Mouse (Mus musculus): ENCODE results near the gene Kat2b.
"Not testable (repeated sequence)": the region's sequence is repeated elsewhere in the genome, so short reads cannot be mapped to it uniquely, and the experiment has no call there.

The Kat2b gene

DNA sequence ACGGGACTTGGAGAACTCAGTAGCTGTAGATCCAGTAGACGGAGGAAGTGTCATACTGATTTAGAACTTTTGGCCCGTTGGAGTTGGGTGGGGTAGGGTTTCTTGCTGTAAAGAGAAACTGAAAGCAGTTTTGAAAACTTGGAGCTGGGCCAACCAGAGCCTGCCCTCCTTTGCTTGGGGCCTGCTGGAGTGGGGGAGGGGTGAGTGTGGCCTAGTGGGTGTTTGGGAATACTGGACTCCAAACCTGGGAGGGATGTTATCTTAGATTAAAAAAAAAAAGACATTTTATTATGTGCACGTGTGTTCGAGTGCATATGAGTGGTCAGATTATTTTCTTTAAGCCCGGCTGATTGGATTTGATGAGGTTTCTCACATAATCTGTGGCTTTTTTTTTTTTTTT lies 3.2 kb downstream of the Kat2b start:
- DNase-seq (ENCODE audit: low spot score) = peak; percentile 68

- no peak for DNase-seq (ENCODE audit: low spot score)
These were observed 3.8 kb downstream of the Kat2b start for GRCm38 (mm10) chr17:53570361-53570875.

GRCm38 (mm10) chr17:53570932-53571331 lies 4.3 kb downstream of the Kat2b start:
- DNase-seq (ENCODE audit: low spot score) = not testable (repeated sequence)

DNA sequence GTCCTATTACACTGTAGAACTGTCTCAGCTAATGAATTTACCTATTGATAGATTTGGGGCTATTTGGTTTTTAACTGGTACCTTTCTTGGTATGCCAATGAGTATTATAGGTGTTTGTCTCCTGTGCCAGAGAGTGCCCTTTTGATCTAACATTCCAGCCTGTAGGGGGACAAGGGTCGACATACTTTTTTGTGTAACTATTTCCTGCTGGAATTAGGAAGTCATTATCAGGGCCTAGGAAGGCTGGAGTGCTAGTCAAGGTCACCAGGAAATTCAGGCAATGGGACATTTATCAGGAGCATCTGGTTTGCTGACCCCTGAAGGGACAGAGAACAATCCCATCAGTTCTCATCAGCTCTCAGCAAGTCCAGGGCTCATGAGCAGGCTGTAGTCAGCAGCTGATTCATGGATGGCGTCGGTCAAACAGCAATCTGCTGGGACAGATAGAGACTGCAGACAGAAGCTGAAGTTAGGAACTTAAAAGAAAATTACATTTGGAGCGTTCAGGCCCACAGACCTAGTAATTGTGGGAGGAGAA lies 6.4 kb downstream of the Kat2b start:
- no peak for DNase-seq (ENCODE audit: low spot score)

GRCm38 (mm10) chr17:53577151-53577550 lies 10.5 kb downstream of the Kat2b start:
- DNase-seq (ENCODE audit: low spot score) = no peak

DNA sequence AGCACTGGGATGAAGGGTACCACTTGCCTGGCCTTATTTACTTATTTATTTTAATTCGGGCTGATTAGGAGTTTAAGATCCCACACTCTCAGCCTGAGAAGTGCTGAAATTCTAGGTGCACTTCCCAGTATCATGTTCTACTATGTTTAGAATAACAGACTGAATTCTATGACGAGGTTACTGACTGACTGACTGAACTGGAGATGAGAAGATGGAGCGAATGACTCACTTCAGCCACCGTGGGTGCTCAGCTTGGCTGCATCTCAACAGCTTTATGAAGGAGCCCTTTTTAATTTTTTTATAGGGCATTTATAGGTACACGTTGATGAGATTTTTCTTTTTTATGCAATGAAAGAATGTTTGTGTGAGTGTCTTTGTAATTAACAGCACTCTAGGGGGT lies 11.1 kb downstream of the Kat2b start:
- DNase-seq (ENCODE audit: low spot score) = no peak

DNA sequence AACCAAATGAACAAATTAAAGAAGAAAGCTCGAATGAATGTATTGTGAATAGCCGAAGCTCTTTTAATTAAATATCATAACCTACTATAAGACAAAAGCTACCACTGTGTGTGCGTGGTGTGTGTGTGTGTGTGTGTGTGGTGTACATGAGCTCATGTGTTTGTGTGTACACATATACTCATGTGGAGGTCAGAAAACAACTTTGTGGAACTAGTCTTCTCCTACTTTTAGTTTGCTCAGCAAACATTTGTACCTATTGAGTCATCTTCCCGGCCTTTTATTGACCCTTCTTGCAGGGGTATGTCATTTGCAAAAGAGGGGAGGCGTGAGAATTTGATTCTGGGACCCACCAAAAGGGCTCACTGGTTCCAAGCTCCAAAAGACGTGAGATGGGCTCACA lies 11.6 kb downstream of the Kat2b start:
- DNase-seq (ENCODE audit: low spot score) = no peak

DNA sequence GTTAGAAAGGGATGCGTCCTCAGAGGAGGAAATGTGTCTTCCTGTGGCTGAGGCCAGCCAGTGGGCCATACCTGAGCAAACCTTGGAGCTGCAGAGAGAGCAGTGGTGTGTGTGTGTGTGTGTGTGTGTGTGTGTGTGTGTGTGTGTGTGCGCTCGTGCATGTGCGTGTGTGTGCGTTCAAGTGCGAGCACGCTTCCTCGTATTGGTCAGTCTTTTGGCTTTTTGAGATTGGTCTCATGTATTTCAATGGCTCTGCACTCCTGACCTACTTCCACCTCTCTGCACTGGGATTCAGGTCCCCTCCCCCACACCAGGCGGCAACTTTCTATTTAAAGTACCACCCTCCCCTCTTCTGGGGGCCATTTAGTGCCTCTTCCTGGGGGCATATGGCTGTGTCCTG lies 12.1 kb downstream of the Kat2b start:
- DNase-seq (ENCODE audit: low spot score) = no peak

DNA sequence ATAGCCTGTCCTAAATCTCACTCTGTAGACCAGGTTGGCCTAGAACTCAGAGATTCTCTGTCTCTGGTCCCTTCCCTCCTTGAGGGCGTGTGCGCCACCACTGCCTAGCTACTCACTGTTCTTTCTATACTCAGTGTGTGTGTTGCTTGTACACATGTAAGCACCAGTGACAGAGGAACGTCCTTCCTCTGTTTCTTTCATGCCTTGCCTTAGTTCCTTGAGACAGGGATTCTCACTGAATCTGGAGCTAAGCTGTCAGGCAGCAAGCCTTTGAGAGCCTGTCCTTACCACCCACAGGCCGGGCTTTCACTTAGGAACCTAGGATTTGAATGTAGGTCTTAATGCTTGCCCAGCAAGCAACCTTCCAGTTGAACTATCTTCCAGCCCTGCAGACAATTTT lies 13.0 kb downstream of the Kat2b start:
- DNase-seq (ENCODE audit: low spot score) = no peak

- no peak for DNase-seq (ENCODE audit: low spot score)
These were observed 13.6 kb downstream of the Kat2b start for GRCm38 (mm10) chr17:53580237-53580636.

GRCm38 (mm10) chr17:53582026-53582585 lies 15.4 kb downstream of the Kat2b start:
- no peak for DNase-seq (ENCODE audit: low spot score)

GRCm38 (mm10) chr17:53582805-53583204 lies 16.1 kb downstream of the Kat2b start:
- no peak for DNase-seq (ENCODE audit: low spot score)

GRCm38 (mm10) chr17:53583846-53584579 lies 17.4 kb downstream of the Kat2b start:
- no peak for DNase-seq (ENCODE audit: low spot score)

- peak; percentile 89 for DNase-seq (ENCODE audit: low spot score)
These were observed 20.6 kb downstream of the Kat2b start for GRCm38 (mm10) chr17:53587074-53587851.

GRCm38 (mm10) chr17:53588097-53588855 lies 21.6 kb downstream of the Kat2b start:
- no peak for DNase-seq (ENCODE audit: low spot score)

DNA sequence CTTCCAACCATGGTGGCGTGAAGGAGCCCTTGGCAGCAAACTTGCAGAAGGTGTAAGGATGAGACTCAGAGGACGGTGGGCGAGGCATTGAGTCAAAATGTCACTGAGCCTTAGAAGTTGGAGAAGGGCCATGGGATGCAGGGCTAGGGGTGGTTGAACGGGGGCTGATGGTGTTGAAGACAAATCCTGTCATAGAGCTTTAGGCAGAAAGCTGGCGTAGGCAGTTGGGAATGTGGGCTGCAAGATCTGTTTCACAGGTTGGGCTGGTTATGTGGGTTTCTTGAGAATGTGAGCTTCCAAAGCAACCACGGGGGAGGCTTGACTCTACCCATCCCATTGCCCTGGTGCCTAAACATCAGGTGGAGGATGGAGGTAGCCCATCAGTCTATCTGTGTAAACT lies 23.4 kb downstream of the Kat2b start:
- DNase-seq (ENCODE audit: low spot score) = no peak

DNA sequence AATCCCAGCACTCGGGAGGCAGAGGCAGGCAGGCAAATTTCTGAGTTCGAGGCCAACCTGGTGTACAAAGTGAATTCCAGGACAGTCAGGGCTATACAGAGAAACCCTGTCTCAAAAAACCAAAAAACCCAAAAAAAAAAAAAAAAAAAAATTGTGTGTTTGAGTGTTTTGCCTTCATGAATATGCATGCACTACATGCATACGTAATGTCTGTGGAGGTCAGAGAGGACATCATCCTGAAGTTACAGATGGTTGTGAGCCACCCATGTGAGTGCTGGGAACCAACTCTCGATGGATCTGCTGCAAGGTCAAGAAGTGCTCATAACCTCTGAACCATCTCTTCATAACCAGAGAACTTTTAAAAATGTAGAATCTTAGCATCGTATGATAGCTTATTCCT lies 25.2 kb downstream of the Kat2b start:
- DNase-seq (ENCODE audit: low spot score) = no peak

DNA sequence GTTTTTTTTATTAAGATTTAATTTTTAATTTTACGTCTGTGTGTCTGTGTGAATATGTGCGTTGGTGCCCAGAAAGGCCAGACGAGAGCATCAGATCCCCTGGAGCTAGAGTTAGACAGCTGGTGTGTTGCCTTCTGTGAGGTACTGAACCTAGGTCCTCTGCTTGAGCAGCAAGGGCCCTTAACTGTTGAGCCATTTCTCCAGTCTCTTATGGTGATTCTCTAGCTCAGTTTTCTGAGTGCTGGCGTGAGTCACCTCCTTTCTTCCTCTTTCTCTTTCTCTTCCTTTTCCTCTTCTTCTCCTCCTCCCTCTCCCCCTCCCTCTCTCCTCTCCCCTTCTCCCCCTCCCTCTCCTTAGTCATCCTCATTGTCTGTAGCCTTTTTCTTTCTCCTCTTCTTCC lies 27.9 kb downstream of the Kat2b start:
- no peak for DNase-seq (ENCODE audit: low spot score)

GRCm38 (mm10) chr17:53595527-53595926 lies 28.9 kb downstream of the Kat2b start:
- no peak for DNase-seq (ENCODE audit: low spot score)

GRCm38 (mm10) chr17:53596314-53596882 lies 29.7 kb downstream of the Kat2b start:
- DNase-seq (ENCODE audit: low spot score) = peak; percentile 75

DNA sequence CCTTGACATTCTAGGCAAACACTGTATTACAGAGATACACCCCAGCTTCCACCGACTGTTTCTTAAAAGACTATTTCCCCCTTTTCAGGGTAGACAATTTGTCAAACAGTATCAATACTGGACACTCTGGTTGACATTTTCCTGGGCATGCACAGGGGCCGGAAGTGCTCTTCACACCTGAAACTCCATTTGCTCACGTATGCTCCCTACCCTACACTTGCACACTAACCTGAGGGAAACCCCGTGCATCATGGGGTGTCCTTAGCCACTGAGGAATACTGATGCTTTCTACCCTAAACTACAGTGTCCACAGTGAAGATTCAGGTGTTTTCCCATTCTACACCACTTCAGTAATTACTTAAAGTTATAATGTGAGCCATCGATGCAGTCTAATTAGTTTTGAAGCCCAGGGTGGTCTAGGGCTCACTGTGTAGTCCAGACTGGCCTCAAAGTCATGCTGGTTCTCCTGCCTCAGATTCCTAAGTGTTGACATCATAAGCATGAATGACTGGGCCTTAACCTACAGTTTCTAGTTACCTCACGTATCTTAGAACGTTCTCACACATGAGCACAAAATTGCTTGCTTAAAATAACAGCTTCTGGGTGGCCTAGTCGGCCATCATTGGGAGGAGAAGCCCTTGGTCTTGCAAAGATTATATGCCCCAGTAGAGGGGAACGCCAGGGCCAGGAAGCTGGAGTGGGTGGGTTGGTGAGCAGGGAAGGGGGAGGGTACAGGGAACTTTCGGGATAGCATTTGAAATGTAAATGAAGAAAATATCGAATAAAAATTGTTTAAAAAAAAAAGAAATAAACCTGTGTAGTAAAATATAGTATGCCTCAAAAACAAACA lies 30.5 kb downstream of the Kat2b start:
- no peak for DNase-seq (ENCODE audit: low spot score)

Data from ovary, adult 18-20 months (tissue).